Mouse (Mus musculus) spleen, adult 18-20 months (tissue): ENCODE data around the gene Trpm5.
A peak's percentile ranks its signal among the peaks of the same experiment; 100 is the strongest.

ENCODE experiments used
- DNase-seq, 2 experiments: peaks; one replicate each; pipeline ENCODE4 v3.0.0; 2022; ENCODE audit warnings: mixed read lengths in 2 of 2

The Trpm5 gene

DNA sequence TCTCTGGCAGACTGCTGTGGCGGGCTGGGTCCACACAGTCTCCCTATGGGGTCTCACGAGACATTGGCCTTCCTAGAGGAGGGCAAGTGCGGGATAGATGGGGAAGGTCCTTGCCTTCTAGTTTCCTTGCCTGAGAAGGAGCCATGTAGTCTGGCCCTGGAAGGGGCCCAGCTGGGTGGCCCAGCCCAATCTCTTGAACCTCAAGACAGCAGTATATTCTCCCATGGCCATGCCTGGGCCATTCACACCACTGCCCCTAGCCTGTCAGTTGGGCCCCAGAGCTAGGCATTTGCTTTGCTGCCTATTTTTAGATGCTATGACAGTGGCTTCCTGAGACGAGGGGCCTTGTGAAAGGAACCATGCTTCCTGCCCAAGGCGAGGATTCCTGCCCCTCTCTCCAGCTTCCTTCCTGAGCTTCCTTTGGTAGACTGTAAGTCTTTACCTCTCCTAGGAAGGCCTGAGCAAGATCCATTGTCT lies 36.2 kb downstream of the Trpm5 start:
- no peak for DNase-seq

DNA sequence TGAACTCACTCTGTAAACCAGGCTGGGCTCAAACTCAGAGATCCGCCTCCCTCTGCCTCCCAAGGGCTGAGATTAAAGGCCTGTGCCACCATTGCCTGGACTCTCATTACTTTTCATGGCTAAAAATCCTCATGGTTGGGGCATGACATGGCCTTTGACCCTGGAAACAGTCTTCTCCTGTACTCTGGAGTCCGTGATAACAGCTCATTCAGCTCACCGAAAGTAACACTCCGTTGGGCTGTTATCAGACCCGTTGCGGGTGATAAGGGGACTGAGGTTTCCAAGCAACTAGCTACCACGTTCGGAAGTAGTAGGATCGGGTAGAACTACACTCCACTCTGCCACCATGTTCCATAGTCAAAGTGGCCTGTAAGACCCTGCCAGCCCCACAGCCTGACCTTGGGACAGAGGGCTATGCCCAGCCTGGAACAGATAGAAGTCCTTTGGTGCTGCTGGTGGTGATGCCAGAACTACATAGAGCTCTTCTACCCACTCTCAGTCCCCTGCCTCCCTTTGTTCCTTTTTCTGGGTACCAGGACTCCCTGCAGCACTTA lies 36.7 kb downstream of the Trpm5 start:
- no peak for DNase-seq

DNA sequence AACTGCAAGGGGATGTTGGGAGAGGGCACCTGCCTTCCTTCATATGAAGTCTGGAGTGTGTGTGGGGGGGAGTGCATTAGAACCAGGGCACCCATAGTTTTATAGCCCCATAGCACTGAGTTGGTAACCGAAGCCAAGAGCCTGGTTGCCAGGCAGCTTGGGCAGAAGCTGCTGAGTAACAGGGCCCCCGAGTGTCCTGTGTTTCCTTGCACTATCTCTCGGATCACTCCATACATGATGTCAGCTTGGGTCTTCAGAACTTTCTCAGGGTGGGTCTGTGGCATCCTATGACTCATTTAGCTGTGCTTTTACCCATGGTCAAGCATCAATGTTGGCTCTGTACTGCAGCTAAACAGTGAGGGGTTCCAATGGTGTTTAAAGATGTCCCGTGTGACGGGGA lies 37.4 kb downstream of the Trpm5 start:
- no peak for DNase-seq

DNA sequence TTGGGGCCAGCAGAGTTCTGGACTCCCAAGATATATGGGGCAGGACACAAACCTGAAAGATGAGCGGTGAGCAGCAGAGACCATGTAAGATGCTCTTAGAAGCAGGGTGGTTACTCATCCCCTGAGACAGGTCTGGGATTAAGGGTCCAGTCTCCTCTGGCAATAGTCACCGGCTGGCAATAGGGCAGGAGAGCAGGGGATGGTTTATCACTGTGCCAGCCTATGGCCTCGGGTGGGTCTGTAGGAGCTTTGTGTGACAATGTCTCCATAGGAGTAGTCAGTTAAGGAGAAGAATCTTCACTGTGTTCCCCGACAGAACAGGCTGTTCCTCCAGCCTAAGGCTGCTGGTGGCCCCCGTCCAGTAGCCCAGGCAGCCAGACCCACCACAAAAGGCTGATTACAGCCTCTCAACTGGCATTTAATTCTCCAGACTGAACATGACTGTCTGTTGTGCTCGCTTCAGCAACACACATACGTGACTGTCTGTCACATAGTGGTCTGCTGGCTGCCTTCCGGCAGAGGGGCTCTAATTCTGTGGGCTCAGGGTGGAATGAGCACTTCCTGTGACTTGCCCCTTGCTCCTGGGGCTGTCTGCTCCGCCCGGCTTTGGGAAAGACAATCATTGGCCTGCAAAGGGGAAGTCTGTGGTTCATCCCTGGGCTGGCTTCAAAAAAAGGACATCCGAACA lies 38.8 kb downstream of the Trpm5 start:
- no peak for DNase-seq

DNA sequence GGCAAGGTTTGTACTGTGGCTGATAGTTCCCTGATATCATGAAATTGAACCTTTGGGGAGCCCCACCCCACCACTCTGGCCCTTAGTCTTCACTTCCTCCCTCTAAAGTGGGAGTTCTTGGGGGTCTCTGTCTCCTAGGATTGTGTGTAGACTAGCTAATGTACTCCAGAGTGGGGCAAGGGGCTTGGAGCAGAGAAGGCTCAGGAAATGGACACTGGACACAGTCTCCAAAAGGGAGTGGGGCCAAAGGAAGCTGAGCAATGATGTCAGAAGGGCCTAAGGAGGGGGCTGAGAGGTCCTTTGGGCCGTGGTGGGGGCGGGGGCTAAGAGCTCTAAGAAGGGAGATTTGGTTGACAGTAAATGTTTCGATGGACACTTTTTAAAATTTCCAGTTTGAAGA lies 39.4 kb downstream of the Trpm5 start:
- DNase-seq = no peak

DNA sequence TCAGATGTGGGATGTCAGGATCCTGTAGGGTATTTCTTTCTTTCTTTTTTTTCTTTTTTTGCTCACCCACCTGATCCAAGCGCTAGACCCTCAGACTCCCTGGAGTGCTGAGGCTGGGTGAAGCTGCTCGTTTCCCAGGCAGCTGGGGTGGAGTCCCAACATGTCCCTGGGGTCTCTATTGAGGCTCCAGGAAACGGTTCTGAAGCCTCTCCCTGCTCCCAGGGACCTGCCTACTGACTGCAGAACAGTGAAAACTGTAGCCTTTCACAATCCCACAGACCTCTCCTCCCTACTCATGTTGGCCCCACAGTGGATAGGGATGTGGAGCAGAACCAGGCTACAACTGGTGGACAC lies 39.9 kb downstream of the Trpm5 start:
- no peak for DNase-seq

DNA sequence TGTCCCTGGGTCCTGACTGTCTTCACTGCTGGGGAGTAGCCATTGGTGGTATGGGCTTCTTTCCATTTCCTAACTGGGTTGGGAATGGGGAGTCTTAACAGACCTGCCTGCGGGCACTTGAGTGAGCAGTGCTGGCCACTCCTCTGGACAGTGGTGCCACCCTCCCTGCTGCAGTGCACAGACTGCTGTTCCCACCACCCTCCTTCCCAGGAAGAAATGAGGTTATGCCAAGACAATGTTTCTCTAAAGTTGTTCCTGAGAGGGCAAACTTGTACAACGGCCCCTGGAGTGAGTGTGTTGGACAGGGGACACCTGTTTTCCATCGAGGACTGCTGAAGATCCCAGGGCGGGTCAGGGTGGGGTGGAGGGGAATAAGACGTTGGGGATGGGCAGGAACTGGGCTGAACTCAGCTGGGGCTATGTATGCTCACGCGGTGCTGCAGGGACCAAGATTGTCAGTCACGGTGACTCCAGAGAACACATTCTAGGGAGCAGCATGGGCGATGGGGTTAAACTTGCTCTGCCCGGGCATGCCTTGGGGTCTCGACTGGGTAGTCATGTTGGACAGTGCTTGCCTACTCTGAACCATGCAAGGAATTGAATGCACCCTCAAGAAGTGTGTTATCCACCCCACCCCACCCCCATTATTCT lies 40.4 kb downstream of the Trpm5 start:
- DNase-seq = no peak

DNA sequence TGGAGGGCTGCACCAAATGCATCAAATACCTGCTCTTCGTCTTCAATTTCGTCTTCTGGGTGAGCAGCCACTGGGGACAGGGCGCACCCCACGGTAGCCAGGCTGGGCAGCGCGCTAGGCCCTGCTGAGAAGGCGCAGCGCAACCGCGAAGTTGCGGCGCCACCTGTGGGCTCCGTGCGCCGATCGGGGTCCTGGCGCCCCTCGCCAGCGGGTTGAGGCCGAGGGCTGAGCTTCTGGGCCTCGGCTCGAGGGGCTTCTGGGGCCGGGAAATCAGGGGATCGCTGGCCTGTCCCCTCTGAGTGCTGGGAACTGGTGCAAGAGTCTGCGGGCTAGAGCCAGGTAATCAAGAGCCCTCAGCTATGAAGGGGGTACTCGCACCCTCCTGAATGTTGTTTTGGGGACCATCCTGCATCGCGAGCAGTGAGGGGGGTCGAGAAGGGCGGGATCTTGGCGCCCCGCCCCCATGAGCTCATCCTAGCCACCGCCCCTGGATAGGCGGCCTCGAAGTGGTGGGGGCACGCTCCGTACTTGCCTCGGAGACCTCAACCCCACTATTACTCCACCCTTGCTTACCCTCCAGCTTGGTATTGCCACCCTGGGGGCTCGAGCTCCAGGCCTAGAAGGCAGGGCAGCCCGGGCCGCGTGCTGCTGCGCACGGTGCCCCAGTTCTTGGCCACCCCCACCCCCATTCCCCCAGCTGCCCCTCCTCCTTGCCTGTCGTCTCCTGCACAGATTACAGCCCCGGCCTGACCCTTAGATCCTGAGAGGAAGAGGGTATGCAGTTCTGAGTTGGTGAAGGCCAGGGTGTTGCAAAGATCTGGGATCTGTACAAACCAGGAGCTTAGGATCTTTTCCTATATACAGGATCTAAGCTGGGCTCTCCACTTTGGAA lies 41.2 kb downstream of the Trpm5 start:
- peak; percentile 33 to 58 for DNase-seq

DNA sequence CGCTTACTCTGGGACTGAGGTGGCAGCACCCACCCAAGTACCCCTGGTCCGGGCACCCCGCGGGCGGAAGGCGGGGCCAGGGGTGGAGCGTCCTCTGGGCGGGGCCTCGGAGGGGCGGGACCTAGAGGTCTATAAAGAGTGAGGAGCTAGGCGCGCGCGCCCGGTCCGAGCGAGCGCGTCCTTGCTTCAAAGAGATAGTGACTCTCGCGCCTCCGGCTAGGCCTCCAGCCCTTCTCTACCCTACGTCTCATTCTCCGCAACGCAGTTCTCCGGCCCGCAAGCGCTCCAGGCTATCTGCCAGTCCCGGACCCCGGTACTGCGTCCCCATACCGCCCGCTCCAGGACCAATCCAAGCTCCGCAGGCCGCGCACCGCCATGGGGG lies 41.8 kb downstream of the Trpm5 start, which contains the start of gene Cd81:
Gene Cd81, plus strand, starts transcription at position 114 of the 382 bp plus-strand sequence.
- DNase-seq = peak; percentile 83 to 95

DNA sequence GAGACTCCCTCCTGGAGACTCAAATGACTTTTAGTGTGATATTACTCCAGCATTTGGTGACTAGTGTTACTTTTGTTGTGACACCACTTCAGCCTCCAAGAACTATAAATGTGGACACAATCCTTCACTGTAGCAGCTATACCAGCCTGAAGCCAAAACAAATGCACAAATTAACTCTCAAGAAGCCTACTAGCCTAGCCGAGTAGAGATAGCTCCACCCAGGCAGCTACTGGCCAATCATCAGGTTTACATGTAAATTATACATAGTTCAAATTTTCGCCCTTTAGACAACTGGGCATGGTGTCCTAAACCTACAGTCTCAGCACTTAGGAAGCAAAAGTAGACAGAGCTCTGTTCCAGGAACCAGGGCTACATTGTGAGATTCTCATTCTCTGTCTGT lies 43.1 kb downstream of the Trpm5 start:
- DNase-seq = no peak

DNA sequence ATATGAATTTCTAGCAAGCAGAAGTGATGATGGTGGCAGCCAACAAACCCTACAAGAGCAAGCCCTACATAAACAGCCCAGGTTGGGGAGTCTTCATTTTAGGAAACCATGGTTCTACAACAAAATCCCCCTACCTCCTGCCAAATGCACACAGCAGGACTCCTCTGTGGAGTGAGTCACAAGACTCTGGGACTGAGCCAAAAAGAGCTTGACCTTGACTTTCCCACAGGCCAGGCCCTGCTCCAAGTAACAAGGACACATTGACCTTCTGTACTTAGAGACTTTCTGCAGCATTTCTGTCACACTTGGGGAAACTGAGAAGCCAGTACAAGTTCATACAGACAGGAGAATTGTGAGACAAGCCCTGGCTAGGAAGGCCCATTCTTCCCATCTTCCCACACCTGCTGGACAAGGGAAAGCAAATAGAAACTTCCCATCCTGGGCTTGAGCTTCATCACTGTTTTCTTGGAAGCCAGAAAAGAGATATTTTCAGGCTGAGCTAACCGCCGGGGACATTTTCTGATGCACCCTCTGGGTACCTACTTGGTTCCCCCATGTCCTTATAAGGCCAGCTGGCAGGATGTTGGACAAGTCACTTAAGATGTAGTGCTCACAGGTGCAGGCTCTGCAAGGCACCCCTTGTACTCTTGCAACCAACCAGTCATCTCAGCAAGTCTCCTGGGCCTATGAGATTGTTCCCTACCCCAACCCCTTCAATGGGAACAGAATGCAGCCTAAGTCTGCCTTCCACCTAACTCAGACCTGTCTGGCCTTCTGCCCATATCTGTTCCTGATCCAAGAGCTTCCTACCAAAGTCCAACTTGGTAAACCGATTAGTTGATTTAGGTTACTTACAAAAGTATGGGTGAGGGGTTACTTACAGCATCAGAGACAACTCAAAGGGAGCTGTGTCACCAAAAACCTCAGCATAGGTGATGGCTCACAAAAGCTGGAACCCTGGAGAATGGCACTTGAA lies 44.3 kb downstream of the Trpm5 start:
- no peak for DNase-seq

DNA sequence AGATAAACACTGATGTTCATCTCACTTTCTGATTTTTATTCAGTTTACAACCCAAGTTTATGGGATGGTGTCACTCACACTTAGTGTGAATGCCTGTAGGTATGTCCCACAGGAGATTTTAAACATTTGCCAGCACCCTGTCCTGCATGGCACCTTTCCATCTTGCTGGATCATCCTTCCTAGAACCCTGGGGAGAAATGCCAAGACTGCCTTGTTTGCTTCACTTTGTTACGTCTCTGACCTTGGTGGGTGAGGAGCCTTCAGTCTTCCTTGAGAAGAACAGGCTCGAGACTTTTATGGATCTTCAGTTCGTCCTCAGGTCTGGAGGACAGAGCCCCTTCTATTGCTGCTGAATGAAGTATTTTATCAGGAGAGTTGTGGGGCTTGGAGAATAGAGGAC lies 45.1 kb downstream of the Trpm5 start:
- DNase-seq = no peak

DNA sequence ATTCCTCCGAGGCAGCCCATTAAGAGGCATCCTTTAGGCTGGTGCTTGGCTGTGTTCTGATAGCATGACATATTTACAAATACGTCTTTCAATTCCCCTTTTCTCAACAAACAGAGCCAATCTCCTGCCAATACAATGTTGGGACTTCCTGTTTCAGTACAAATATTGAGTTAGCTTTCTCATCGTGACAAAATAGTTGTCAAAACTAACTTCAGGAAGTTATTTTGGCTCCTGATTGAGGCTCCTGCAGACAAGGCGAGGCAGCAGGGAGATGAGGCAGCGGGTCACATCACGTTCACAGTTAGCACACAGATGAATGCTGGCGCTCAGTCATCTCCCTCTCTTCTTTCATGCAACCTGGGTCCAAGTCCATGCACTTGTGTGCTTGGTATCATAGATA lies 48.1 kb downstream of the Trpm5 start:
- DNase-seq = no peak

DNA sequence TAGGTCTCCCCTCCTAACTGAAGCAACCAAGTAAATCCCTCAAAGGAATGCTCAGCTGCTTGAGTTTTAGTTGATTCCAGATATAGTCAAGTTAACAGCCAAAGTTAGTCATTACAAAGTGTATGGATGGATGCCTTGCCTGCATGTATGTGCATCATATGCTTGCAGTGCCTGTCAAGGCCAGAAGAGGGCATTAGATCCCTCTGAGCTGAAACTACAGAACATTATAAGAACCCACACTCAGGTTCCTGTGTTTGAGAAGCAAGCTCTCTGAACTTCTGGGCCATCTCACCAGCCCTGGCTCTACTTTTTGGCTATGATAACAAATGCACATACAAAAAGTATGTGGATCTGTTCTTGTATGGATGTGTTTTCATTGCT lies 49.6 kb downstream of the Trpm5 start:
- no peak for DNase-seq

DNA sequence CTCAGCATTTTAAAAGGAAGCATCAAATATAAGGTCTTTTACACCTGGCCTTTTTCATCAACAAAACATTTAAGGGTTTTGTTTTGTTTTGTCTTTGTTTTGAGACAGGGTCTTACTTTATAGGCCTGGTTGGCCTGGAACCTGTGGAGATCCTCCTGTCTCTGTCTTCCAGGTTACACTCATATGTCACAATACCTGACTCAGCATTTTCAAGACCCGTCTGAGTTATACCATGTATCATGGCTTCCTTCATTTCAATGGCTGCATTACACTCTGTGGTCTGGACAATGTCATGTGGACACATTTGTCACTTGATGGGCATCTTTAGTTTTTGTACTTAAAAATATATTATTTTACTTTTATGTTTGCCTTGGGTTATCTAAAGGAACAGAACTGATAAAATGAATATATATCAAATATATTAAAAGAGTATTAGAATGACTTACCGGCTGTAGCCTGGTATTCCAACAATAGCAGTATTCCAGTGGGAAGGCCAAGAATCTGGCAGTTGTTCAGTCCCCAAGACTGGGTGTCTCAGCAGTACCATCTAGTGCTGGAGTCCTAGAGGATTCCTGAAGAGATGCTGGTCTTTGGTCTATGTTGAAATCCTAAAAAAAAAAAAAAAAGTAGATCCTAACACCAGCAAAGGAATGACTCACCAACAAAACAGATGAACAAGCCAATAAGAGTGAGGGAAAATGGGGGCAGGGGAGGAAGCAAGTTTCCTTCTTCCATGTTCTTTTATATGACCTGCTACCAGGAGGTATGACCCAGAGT lies 50.2 kb downstream of the Trpm5 start:
- no peak for DNase-seq

DNA sequence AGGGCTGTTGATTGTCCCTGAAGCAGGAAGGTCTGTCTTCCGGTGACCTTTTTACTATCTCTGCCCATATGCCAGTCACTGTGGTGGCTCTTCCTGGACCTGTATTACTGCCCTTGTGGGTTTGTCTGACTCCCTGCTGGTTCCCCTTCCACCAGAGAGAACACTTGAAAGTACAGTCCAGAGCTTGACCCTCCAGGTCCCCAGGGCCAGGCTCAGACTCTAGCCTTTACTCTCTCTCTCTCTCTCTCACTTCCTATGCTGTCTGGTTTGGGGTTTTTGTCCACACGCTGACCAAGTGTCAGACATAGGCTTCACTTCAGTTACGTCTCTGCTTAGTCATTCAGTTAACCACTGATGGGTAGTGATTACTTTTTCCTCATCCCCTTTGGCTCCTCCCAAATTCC lies 51.5 kb downstream of the Trpm5 start:
- no peak for DNase-seq

DNA sequence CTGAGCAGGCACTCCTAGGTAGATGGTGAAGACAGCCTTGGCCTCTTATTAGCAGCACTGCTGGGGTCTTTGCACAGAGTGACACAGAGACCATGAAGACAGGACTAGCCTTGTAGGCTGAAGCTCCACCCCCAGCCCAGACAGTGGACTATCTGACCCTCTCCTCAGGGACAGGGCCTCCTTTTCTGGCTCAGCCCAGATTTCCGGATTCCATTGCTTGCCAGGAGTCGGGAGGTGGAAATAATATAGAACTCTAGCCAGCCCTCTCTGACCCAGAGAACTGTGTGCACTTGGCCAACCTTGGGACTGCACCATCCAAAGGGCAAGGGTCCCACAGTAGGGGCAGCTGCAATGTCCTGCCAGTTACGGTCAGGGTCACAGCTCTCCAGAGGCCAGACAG lies 52.4 kb downstream of the Trpm5 start:
- no peak for DNase-seq

DNA sequence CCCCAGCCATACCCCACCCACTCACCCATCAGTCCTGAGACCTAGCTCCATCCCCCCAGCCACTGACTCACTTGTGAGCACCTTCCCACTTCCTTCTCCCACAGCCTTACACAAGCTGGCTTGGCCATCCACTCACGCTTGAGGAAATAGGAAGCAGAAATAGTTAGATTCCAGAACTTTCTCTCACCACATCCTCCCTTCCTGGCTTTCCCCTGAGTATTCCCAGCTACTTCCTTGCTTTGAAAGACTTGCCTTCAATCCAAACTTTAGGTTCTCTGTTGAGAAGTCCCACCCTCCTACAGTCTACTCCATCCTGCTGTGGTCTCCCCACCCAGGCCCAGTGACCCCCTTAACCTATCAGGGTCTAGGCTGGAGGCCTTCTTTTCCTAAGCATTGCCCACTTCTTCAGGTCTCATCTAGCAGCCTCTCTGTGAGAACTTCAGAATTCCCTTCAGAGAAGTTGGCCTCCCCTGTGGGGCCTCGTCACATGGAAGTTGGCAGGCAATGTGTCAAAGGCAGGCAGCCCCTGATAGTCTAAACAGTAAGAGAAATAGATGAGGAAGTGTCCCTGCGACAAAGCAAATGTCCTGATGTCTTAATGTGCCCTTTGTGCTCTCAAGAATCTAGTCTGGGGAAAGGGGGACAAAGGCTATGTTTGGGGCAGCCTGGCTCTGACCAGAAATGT lies 53.2 kb downstream of the Trpm5 start:
- no peak for DNase-seq

DNA sequence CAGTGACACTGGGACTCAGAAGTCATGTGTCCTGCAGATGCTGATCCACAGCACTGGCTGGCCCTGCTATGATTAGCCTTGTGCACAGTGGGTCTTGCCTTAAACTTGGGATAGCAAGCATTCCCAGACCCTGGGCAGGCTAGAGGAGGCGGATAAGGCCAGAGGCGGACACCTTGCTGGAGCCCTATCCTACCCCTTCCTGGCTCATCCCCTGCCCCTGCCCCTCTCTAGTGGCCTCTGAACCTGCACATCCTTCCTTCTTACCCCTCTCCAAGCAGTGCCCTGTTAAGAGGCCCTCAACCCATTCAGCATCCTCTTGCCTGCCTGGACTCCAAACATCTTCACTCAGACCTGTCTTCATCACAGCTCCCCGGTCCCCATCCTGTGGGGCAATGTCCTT lies 53.9 kb downstream of the Trpm5 start:
- DNase-seq = no peak

DNA sequence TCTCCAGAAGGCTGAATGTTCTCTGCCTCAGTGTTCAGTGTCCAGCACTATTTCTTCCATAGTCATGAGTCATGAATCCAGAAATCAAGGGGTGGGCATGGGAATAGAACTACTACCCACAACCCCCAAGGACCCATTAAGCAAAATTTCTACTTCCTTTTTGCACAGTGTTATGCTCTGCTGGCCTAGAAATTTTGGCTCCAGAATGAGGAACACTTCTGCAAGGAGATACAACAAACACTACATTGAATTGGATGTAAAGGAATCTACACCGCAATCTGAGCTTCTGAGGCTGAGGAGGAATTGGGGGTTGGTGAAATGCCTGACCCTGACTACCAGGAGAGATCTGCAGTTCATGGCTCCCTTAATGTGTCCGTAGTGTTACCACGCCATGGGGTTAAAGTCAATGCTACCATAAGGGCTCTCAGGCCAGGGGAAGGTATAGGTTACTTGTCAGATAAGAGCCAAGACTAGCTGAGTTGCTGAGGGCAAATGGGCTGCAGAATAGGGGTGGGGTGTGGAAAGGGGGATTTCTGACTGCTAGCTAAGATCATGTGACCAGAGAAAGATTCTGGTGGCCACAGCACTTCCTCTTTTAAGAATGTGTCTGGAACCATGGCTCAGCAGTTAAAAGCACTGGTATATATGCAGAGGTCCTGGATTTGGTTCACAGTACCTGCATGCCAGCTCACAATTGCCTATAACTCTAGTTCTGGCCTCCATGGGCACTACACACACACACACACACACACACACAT lies 56.1 kb downstream of the Trpm5 start:
- DNase-seq = peak in 1 of 2 experiments; percentile 46
